Mouse (Mus musculus) macrophage (primary cell): Measurements from ENCODE around the gene Sfrp4. TPM values are rescaled to one million over a fixed set of nuclear protein-coding genes. Genes with fewer than 3 reads are reported as not detected.

Experiments used
- H3K27ac ChIP-seq: fragments of 350-480 bp; formaldehyde crosslinking; 2 replicates; pipeline ENCODE4 v1.9.0; 2021
- H3K36me3 ChIP-seq: fragments of 350-480 bp; formaldehyde crosslinking; 2 replicates; pipeline ENCODE4 v1.9.0; 2021; ENCODE audit errors: inconsistent target
- H3K4me3 ChIP-seq: fragments of 350-480 bp; formaldehyde crosslinking; 2 replicates; pipeline ENCODE4 v1.9.0; 2021; ENCODE audit errors: inconsistent target
- H3K79me2 ChIP-seq: fragments of 350-480 bp; formaldehyde crosslinking; 2 replicates; pipeline ENCODE4 v1.9.0; 2021; ENCODE audit errors: inconsistent target
- WGBS: methylation state at CpG from one replicate; pipeline ENCODE4 v1.1.7; 2026; ENCODE audit warnings: inconsistent platforms; ENCODE audit not compliant: missing documents; 5-methylcytosine and 5-hydroxymethylcytosine counted together
- polyA plus RNA-seq: library from polyadenylated mRNA; stranded (reverse); fragments of 250-400 nt; gene quantifications from 3 replicates; pipeline ENCODE4 v1.2.4, GENCODE M21; 2018; ENCODE audit warnings: inconsistent platforms

The Sfrp4 gene
- polyA plus RNA-seq, 1 experiment from 2014 or later: not detected

DNA sequence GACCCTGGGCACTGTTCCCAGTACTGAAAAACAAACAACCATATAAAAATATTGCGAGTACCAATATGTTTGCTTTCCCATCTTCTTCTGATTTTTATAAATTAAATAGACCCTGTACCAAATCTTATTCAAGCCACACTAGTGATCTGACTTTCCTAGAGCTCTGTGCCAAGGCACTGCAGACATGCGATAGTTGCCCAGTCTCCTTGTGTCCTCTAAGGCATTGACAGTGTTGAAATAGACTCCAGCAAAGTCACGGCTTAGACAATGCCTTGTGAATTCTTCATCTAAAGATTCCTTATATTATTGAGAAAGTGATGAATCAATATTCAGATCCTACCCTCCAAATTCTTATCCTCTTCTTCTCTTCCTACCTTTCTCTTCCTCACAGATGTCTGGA lies 51.1 kb downstream of the Sfrp4 start:
- Histone ChIP-seq H3K27ac (no peak overlapping the region), H3K79me2 (no peaks in the 10 kb centered on the region), H3K36me3 (no peaks in the 10 kb centered on the region), H3K4me3 (no peak overlapping the region)
- 92% methylated on average over 3 of the region's 3 CpGs for WGBS

DNA sequence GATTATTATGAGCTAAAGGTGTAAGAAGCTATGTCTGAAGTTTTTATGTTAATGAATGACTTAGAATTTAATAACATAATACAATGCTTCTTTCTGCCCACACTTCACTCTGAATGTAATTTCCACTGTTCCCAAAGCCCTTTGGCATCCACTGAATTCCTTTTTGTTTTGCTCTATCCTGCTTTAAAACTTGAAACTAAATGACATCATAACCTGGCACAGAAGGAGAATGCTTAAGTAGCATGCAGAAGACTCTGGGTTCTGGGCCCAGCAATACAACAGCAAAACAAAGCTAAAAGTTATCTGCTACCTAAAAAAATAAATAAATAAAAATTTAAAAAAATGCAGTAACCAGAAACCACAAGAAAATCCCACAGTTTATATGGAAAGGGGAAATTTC lies 51.7 kb downstream of the Sfrp4 start:
- Histone ChIP-seq H3K27ac (no peak overlapping the region), H3K36me3 (no peaks in the 10 kb centered on the region), H3K4me3 (no peak overlapping the region), H3K79me2 (no peaks in the 10 kb centered on the region)

Other genes starting within 250 kb of the Sfrp4 start
- 27.8 to 97.5 TPM (median 94.7 TPM) in 3 replicates for gene Stard3nl, start 227.3 kb upstream of the Sfrp4 start, polyA plus RNA-seq
- 0.23 to 0.67 TPM (median 0.46 TPM) in 3 replicates for gene Epdr1, start 3.2 kb upstream of the Sfrp4 start, polyA plus RNA-seq
- not detected in 3 replicates for gene Nme8, start 74.7 kb downstream of the Sfrp4 start, polyA plus RNA-seq
- gene Gpr141, start 201.2 kb downstream of the Sfrp4 start, polyA plus RNA-seq: 5.4 to 21.8 TPM (median 6.4 TPM) in 3 replicates